Mouse (Mus musculus) heart, postnatal 0 days (tissue): ENCODE results near the gene Cntn5.

Experiments
- CTCF ChIP-seq: IDR thresholded peaks from 2 replicates; pipeline ENCODE4 v1.5.1; 2016; ENCODE audit warnings: antibody characterized with exemption, control low read depth, low read depth
- EP300 ChIP-seq: IDR thresholded peaks from 2 replicates; pipeline ENCODE4 v1.6.1; 2016; ENCODE audit warnings: antibody characterized with exemption, low read depth

DNA sequence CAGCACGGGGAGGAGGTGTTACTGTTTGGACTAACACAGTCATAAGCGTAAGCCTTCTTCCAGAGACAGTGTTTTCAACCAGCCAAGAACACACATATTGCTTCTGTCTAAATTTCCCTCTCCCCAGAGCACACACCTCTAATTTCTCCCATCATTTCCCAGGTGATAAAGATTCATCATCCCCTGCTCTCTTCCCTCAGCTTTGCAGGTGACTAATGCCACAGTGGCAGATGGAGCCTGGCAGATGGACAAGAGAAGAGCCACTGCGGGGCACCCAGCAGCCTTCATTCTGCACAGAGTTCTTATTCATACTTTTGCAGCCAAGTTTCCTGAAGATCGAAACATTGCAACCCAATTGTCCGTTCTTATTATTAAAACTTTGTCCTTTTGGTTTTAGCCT, 286.5 kb downstream of the Cntn5 start:
- no peak for TF ChIP-seq CTCF
- no peak for TF ChIP-seq EP300
